Mouse (Mus musculus) layer of hippocampus, postnatal 36 days (tissue): ENCODE measurements at regions not wholly inside any gene's neighbourhood (a gene's known extent, or its start where the extent isn't known, plus 50 kb on each side); places are given as distances from the start of the nearest gene placed in this dataset.

Source experiments
- DNase-seq, 2 experiments: peaks; one replicate each; pipeline ENCODE4 v3.0.0; 2022

DNA sequence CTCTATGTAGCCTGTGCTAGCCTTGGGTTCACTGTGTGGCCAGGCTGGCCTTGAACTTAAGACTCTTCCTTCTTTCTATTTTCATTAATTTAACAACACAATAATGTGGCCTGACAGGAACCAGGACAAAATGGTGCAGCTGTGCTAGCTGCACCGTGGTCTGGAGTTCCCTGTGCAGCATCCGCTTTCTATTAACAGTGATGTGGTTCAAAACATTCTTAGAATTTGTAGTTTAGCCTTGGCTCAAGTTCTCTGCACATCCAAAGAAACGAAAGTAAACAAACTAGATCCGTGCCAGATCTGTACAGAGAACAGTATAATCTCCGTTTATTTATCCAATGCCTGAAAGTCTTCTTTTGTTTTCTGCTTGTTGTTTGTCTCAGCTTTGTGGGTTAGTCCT lies 88.5 kb downstream of the Irx1 start:
- no peak for DNase-seq

DNA sequence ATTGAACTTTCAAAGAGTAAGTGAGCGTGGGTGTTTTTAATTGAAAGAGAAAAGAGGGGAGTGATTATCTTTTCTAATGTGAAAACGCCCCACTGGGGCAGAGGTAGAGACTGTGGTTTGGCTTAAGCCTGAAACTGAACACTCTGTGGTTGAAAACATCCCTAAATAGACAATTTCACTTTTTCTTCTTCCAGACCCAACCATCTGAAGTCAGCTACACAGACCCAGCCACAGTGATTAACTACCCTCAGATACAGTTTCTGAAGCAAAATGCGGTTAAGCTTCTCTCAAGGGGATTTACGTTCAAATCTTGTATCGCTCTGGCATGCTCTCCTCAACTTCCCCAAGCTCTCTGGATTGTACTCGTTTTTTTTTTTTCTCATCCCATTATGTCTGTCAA lies 94.8 kb downstream of the Irx1 start:
- no peak for DNase-seq

DNA sequence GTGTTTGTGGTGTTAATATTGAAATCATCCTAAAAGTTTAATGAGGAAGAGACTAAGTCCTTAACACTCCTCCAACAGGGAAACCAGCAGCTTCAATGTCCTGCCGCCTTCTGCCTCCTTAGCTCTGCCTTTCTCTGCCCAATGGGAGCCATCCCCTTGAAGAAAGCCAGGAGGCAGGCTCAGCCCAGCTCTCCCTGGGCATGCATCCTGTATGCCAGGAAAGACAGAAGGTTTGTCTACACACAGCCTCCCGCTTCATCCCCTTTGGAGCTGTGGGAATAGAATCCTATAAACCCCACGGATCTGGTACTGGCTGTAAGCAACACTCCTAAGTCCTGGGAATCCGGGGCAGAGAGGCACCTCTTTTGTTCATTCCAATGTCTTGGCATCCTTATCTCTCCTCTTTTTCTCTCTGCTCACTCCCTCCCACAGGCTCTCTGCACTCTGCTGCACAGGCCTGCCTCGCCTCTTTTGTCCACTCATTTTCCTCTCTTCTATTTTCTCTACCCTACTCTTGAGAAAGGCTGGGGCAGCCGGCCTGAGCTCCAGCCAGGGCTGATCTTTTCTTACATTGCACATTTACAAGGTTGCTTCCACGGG lies 110.0 kb downstream of the Irx1 start:
- peak; percentile 5 for DNase-seq

DNA sequence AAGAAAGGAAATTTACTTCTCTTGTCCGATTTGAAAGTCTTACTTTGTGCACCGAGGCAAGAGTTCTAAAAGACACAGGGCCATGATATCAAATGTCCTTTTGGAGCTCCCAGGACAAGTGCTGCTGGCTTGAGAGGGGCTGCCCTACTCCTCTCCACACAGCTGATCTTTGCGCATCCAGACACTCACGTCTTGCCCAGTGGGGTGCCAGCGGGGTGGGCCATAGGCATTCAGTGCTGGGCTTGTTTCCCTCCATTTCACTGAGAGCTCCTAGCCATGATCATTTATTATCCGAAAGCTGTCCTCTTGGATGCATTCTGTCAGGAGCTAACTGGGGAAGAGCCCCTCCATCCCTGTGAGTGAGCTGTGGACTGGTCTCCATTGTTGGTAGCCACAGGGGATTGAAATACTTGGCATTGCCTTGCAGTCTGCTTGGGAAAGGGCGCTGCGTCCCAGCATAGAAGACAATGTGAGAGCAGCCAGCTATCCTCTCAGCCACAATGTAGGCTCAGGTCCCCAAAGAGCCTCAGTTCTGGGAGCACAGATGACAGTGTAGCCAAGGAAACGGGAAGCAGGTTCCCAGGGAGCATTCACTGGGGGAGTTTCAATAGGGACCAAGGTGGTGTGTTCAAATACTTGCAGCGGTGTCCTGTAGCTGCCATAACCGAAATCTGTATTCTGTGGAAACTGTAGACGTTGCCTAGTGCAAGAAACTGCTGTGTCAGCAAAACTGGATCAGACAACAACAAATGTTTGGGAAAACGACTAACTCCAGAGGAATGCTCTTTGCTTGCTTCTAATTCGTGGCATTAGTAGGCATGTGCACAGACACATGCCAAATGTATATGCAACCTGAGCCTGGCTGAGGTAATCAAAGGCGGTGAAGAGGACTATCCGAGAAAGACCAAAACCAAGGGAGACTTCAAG lies 159.2 kb downstream of the Irx1 start:
- DNase-seq, result no peak

DNA sequence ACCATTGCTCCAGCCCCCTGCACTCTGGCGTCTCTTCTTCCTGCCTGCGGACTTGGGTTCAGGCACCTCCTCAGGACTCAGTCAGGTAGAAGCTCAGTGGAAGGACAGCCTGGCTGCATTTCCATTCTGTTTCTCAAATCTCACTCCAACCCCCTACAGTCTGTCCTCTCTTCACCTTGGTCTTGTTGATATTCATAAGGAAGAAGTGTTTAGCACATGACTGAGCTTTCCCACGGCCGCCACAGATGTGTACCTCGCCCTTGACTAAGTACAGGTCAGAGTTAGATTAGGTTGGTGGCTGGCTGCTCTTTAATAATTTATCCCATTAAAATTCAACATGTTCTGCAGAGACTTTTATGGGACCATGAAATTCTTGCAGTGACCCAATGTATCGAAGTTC lies 165.2 kb downstream of the Irx1 start:
- no peak for DNase-seq

DNA sequence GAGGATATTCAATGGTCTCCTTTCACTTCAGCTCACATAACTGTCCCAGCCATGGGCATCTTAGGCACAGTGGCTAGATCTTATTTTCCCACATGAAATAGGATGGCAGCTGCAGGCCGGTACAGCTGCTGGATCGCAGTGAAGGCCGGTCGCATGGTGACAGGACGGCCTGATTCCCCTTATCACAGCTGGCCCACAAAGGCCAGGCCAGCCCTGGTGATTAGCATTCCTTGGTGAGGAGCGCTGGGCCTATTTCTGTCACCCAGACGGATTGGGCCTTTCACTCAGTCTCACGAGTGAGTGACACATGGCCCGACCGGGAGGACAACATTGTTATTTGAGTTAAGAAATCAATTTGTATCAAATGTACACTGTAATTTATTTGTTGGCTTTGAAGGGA lies 178.8 kb downstream of the Irx1 start:
- DNase-seq, result no peak

GRCm38 (mm10) chr13:71747003-71747965 lies 216.2 kb downstream of the Irx1 start:
- no peak for DNase-seq

- DNase-seq, result no peak
Observed at GRCm38 (mm10) chr13:71746534-71746933, 217.0 kb downstream of the Irx1 start.

GRCm38 (mm10) chr13:71736821-71737345 lies 226.6 kb downstream of the Irx1 start:
- no peak for DNase-seq

GRCm38 (mm10) chr13:71734261-71734660 lies 229.3 kb downstream of the Irx1 start:
- no peak for DNase-seq

DNA sequence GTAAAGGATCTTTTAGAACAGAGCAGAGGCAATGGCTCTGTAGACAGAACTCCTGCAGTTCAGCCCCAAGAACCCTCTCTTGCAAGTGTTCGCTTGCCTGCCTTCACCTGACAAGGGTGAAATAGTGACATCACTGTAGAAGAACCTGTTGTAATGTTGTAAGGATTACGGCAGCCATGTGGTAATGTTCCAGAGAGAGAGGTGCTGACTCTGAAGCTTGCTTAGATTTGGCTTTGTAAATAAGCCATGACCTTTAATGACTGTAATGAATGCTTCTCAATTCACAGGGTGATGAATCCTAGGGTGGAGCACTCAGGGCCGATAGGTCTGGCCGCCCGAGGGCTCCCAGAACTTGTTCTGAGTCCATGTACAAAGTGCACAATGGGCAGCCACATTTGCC lies 230.2 kb downstream of the Irx1 start:
- DNase-seq, result no peak

DNA sequence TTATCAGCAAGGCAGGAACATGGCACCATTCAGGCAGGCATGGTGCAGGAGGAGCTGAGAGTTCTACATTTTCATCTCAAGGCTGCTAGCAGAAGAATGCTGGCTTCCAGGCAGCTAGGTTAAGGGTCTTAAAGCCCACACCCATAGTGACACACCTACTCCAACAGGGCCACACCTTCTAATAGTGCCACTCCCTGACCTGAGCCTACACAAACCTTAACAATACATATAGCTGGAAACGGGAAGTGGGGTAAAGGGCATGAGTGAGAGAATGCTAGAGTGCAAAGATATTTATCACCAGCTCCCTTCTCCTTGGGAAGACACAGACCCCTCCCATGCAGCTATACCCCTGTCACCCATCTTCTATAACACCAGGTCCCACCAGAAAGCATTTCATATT lies 230.6 kb downstream of the Irx1 start:
- DNase-seq, result no peak

DNA sequence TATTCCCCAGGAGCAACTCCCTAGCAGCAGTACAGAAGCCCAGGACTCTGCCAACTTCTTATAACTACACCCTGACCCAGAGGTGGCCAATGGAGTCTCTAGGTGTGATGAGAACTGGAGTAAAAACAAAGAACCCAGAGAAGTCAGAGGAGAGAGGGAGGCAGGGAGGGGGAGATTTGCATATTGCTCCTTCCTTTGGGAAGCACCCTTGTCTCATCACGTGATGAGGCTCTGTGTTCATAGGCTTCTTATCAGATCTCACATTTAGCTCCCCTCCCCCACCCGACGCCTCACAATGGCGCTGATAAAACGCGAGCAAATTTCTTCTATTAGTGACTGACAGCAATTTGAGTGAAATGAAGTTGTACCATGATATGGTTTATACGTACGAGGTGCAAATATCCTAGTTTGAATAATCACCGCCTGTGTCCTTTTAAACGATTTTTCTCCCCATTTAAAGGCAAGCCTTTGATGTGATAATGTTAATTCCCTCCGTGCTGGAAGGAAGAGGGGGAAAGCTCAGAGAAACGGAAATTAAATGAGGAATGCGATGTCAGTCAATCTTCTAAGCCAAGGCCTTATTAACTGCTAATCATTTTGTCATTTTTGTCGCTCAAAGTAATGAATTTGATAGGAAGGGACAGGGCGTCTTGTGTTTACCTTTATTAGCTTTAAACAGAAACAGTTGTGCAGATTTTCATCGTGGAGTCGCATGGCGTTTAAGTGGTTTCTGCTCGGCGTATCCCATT lies 273.3 kb downstream of the Irx1 start:
- no peak for DNase-seq

- no peak for DNase-seq
Observed at GRCm38 (mm10) chr13:71689187-71689586, 274.3 kb downstream of the Irx1 start.

- no peak for DNase-seq
Observed at GRCm38 (mm10) chr13:71676081-71676624, 287.4 kb downstream of the Irx1 start.

DNA sequence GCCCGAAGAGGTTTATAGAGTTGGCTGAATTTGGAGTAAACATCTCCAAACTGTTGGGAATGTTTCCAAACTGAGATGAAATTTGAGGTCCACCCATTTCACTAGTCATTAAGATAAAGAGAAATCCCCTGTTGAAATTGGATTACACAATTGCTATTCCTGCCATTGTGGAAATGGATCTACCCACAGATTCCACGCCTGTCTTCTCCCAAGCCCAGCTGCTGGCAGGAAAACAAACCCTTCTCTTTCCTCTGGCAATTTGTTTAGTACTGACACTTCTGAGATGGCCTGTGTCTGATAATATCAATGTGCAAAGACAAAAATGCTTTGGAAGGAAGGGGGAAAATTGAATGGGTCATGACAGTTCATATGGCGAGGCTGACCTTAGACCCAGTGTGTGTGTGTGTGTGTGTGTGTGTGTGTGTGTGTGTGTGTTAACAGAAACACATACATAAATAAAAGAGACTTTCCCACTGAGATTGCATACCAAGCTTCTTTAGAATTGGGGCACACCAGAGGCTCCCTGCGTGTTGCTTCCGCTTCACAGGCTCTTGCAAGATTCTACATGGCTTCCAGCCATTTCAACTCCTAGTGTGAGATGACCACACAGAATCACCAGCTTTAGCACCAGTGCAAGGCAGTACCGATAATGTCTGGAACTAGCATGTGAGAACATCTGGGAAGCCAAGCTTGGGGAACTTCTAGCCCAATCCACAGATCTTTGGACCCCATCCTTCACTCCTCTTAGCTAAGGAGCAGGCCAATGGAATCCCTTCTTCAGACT lies 293.4 kb downstream of the Irx1 start:
- DNase-seq, result no peak

DNA sequence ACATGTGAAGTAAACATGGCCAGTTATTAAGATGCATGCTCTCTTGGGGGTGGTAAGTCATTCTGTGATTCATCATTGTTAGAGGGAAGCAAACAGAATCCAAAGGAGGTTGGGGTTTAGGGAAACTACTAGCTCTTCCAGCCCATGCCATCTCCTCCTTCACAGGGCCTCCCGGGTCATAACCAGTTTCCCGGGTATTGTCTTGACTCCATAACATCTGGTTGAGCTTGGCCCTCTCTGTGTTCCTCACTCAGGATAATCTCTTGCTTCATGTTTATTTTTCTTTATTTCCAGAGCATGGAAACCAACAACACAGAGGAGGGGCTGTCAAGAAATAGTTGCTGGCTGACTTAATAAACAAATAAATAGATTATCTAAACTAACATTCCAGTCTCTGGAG lies 295.3 kb downstream of the Irx1 start:
- DNase-seq, result no peak

DNA sequence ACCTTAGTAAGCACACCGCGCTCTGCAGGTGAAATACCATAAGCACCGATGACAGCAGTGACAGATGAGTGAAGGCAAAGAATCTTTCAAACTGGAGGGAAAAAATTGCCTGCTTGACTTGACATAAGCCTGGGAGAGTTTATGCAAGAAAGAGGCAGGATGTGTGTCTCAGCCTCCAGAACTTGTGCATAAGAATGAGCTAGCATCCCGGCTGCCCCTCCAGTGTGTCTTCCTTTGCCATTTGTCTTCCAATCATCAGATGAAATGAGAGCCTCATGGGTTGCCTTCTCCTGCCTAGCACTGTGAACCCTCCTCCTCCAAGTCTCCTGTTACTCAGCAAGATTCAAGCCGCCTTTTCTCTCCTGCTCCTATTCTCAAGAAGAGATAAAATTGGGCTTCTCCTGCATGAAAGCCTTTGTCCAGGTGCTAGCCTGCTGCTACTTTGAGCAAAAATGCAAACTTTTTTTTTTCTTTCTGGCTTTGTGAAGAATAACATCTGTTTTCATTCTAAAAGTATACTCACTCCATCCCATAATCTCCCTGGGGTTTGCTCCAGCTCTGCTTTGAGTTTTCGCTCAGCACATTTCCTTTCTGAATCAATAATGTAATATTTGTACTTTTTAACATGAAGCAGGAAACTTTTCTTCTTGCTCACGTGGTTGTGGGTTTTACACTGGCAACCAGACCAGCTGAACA lies 298.2 kb downstream of the Irx1 start:
- DNase-seq, result peak in 1 of 2 experiments; percentile 4

DNA sequence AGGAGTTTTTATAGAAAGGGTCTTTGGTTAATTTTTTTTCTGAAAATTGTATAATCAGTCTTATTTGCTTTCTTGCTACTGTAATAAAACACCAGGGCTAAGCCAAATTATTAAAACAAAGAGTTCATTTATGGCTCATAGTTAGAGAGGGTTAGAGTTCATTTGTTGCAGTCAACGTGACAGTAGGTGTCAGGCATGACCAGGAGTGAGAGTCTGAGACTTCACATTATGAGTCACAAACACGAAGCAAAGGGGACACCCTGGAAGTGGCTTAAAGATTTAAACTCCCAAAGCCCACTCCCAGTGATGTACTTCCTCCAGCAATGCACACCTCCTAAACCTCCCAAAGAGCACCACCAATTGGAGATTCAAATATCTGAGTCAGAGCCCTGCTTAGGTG lies 305.6 kb downstream of the Irx1 start:
- no peak for DNase-seq

DNA sequence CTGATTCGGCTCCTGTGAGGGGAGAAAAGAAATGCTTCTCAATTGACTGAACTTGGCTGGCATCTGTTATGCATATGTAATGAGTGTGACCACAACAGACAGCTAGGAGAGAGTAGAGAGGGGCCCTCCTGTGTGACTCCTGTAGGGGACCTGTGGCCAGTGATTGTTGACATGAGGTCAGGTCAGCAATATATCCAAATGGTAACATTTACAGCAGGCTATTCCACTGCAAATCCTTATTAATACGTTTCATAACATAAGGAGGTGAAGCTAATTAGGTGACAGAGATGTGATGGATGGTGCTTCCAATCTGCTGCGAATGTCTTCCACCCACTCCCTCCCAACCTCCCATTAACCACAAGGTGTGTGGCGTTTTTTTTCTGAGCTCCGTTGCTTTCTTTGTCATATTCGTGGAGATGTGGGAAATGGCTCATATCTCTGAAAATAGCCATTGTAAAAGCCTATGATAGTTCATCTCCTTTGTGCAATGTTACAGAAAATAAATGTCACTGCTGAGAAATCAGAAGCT lies 309.5 kb downstream of the Irx1 start:
- no peak for DNase-seq
